Mouse (Mus musculus) brain, embryonic 14.5 days (tissue): ENCODE data around the gene Stkld1.

Experiments
- CTCF ChIP-seq: fragments of 200-500 bp; IDR thresholded peaks from 2 replicates; pipeline ENCODE4 v1.5.1; 2012; ENCODE audit warnings: inconsistent platforms, mild to moderate bottlenecking, moderate library complexity, borderline replicate concordance; ENCODE audit not compliant: insufficient read depth, insufficient read length; ENCODE audit errors: extremely low read depth
- POLR2A ChIP-seq: fragments of 200-500 bp; IDR thresholded peaks from 2 replicates; pipeline ENCODE4 v1.6.1; 2012; ENCODE audit warnings: mild to moderate bottlenecking, inconsistent platforms, borderline replicate concordance; ENCODE audit not compliant: poor library complexity, insufficient read depth, insufficient read length, severe bottlenecking; ENCODE audit errors: extremely low read depth

- TF ChIP-seq POLR2A, result no peak
- no peak for TF ChIP-seq CTCF
These were observed 21.5 kb upstream of the Stkld1 start for GRCm38 (mm10) chr2:26912253-26912770.
